Mouse (Mus musculus) neutrophil, adult 5-6 weeks (primary cell): Measurements from ENCODE around the gene Nenf. TPM values are rescaled to one million over a fixed set of nuclear protein-coding genes. Genes with fewer than 3 reads are reported as not detected.

Source experiments
- ATAC-seq: fragments of 151-379, 151-347 bp; 2 replicates; pipeline ENCODE4 v1.8.0; 2017; ENCODE audit warnings: mild to moderate bottlenecking, moderate TSS enrichment; ENCODE audit not compliant: insufficient number of reproducible peaks, poor library complexity, low FRiP score, severe bottlenecking; ENCODE audit errors: extremely low read depth
- total RNA-seq: library from RNA; stranded (forward); fragments of 200-1000 nt; gene quantifications from 2 replicates; pipeline ENCODE4 v1.2.3, GENCODE M21; 2017

The Nenf gene
- total RNA-seq, 1 experiment from 2014 or later = not detected

DNA sequence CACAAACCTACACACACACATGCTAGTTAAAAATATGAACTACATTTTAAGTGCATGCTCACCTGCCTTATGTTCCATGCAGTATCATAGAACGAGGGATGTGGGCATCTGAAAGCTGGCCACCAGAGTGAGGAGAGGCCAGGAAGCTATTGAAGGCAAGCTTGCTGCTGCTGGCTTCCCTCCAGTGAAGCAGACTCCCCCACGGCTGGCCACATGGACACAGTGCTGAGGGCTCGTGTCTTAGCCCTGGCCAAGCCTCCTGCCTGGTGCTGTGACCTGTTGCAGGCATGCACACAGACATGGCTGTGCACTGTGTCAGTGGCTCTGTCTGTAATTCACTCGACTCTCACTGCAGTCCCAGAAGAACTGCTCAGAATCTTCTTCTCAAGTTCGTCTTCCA, 58.3 kb downstream of the Nenf start:
- no peak for ATAC-seq

DNA sequence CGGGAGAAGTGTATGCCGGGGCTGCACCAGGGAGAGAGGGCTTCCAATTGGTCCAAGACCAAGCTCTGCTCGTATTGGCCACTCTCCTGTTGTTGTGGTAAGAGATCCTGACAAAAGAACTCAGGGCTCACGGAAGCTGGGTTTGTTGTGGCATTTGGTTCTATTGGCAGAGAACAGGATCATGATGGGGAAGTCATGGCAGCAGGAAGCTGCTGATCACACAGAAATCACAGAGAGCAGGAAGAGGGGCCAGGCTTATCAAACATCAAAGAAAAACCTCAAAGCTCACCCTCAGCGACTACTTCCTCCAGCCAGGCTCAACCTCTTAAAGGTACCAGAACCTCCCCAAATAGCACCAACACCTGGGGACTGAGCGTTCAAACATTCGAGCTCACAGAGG, 58.9 kb downstream of the Nenf start:
- ATAC-seq = peak; percentile 46; the same call in 1 of the 2 replicates

DNA sequence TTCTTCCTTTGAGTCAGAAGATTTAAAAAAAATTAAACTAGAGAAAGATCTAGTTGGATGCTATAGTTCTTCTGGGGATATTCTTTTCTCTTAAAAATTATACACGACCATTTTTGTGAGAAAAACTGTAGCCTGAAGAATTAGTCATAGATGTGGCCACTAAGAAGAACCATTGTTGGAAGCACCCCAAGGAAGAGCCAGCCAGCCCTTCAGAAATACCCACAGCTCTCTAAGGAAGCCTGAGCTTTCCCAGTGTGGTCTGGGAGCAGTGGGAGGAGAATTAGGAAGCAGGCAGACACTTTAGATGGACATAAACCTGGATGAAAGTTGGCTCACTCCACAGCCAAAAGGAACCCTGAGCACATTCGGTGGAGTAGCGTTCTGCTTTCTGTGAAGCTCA, 59.5 kb downstream of the Nenf start:
- ATAC-seq = no peak

GRCm38 (mm10) chr1:191257981-191258380, 60.0 kb downstream of the Nenf start:
- no peak for ATAC-seq

DNA sequence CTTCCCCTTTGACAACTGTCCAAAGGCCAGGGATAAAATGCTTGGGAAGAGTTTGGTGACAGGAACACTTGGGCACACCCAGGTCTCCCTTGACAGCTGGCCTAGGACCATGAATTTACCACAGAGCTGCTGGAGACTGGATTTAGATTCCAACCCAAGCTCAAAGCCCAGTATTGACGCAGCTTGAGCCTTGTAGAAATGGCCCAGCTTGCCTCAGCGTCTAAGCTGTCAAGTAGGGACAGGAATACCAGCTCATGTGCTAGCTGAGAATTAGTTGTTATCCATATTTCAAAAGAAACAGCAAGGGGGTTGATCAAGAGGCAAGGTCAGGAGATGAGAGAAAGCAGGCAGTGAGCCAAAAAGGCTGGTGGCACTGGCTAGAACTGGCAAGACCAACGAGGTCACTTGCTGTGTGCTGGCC, 60.6 kb downstream of the Nenf start:
- ATAC-seq = no peak

Other genes with a start within 250 kb of the Nenf start
- 1.7 and 3.1 TPM in 2 replicates for gene Batf3, start 220.3 kb downstream of the Nenf start, total RNA-seq
- gene Fam71a, start 153.4 kb downstream of the Nenf start, total RNA-seq = 10.4 and 13.8 TPM in 2 replicates
- 120 and 181 TPM in 2 replicates for gene Atf3, start 100.2 kb downstream of the Nenf start, total RNA-seq
- 19.2 and 19.5 TPM in 2 replicates for gene Tmem206, start 7.7 kb upstream of the Nenf start, total RNA-seq
- gene Ppp2r5a, start 85.1 kb upstream of the Nenf start, total RNA-seq = 341 and 410 TPM in 2 replicates